Mouse (Mus musculus) R1 (cell line): ENCODE results near the gene Foxf1.
A peak's percentile ranks its signal among the peaks of the same experiment; 100 is the strongest.

Experiments
- DNase-seq: peaks from one replicate; pipeline ENCODE4 v3.0.0-alpha.2; 2018; ENCODE audit warnings: low read depth, low spot score

The Foxf1 gene

GRCm38 (mm10) chr8:121113261-121113660 lies 29.1 kb downstream of the Foxf1 start:
- peak; percentile 93 for DNase-seq

- DNase-seq: no peak
These were observed 30.9 kb downstream of the Foxf1 start for GRCm38 (mm10) chr8:121115136-121115535.

- peak; percentile 97 for DNase-seq
These were observed 31.8 kb downstream of the Foxf1 start, which contains the start of gene Foxc2 for GRCm38 (mm10) chr8:121115948-121116347. Gene Foxc2 (plus strand): TSS chr8:121116171.

- DNase-seq: peak; percentile 76
These were observed 32.5 kb downstream of the Foxf1 start for GRCm38 (mm10) chr8:121116591-121117185.

- DNase-seq: no peak
These were observed 33.0 kb downstream of the Foxf1 start for GRCm38 (mm10) chr8:121117186-121117651.

GRCm38 (mm10) chr8:121117906-121118305 lies 33.7 kb downstream of the Foxf1 start:
- no peak for DNase-seq

- DNase-seq: no peak
These were observed 34.6 kb downstream of the Foxf1 start for GRCm38 (mm10) chr8:121118634-121119420.

- no peak for DNase-seq
These were observed 35.7 kb downstream of the Foxf1 start for GRCm38 (mm10) chr8:121119635-121120455.

GRCm38 (mm10) chr8:121120456-121121419 lies 36.6 kb downstream of the Foxf1 start:
- no peak for DNase-seq

GRCm38 (mm10) chr8:121121704-121122103 lies 37.5 kb downstream of the Foxf1 start:
- no peak for DNase-seq

GRCm38 (mm10) chr8:121122368-121122767 lies 38.2 kb downstream of the Foxf1 start:
- DNase-seq: no peak

- no peak for DNase-seq
These were observed 38.9 kb downstream of the Foxf1 start for GRCm38 (mm10) chr8:121123113-121123512.

GRCm38 (mm10) chr8:121124547-121125239 lies 40.5 kb downstream of the Foxf1 start:
- DNase-seq: peak; percentile 32

GRCm38 (mm10) chr8:121125311-121125876 lies 41.2 kb downstream of the Foxf1 start:
- peak; percentile 94 for DNase-seq

GRCm38 (mm10) chr8:121126191-121126590 lies 42.0 kb downstream of the Foxf1 start:
- DNase-seq: no peak

GRCm38 (mm10) chr8:121126694-121127093 lies 42.5 kb downstream of the Foxf1 start:
- no peak for DNase-seq

- DNase-seq: no peak
These were observed 43.1 kb downstream of the Foxf1 start for GRCm38 (mm10) chr8:121127291-121127701.

GRCm38 (mm10) chr8:121127756-121128375 lies 43.7 kb downstream of the Foxf1 start, which contains the start of gene Foxl1:
Gene Foxl1 (plus strand): TSS chr8:121127940.
- no peak for DNase-seq

- no peak for DNase-seq
These were observed 44.5 kb downstream of the Foxf1 start for GRCm38 (mm10) chr8:121128531-121129264.
